Mouse (Mus musculus) gastrocnemius, adult 8-10 months (tissue): Measurements from ENCODE around the gene 2300002M23Rik. TPM values are rescaled to one million over a fixed set of nuclear protein-coding genes. Genes with fewer than 3 reads are reported as not detected.

ENCODE experiments used
- DNase-seq, 2 experiments: peaks; one replicate each; pipeline ENCODE4 v3.0.0; 2022; ENCODE audit warnings: low spot score in 2 of 2
- total RNA-seq, 4 experiments: library from RNA; stranded (reverse); gene quantifications; 2 replicates each; pipeline ENCODE4 v1.2.4; 2022

The 2300002M23Rik gene
- total RNA-seq: not detected

DNA sequence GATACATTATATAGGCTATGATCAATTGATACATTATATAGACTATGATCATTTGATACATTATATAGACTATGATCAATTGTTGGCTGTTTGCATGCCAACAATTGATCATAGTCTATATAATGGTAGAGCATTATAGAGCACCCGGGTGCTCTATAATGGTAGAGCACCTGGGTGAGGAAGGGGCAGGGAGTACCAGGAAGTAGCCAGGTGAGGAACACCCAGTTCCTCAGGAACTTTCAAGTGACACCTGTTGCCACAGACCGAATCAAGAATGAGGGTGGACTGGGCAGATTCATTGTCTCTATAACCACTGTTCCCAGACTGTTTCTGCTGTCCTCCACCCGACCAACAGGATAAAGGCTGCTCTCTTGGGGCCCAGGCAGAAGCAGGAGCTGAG lies at the start of gene 2300002M23Rik:
Gene 2300002M23Rik, plus strand, starts transcription at position 301 of the 400 bp plus-strand sequence.
- DNase-seq: no peak

DNA sequence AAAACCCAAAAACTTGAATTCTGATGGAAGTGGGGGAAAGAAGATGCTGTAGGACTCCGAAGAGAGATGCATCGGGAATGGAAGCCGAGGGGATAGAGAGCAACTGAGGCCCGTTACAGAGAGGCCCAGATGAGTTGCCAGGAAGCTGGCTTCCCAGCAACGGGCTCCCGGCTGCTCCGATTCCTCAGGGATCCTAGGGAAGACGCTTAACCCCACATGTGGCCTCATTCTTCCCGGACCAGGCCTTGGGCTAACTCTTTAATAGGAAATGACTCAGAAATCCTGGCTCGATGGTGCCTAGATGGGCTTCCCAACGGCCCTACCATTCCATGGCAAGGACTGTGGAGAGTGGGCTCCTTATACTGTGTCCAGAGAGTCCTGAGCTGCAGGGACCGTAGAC lies 49.7 kb upstream of the 2300002M23Rik start:
- DNase-seq: no peak

DNA sequence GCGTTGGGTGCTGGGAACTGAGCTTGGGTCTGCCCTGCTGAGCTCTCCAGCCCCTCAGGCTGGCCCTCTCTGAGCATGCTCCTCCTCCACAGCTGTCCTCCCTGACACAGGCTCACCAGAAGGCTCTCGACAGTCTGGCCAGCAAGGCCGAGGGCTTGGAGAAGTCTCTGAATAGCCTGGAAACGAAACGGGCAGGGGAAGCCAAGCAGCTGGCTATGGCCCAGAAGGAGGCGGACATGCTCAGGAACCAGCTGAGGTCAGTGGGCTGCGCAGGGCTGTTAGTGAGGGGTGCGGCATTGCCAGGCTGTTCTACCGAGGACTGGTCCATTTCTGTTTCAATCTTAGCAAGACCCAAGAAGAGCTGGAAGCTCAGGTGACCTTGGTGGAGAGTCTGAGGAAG lies 42.9 kb upstream of the 2300002M23Rik start:
- no peak for DNase-seq

DNA sequence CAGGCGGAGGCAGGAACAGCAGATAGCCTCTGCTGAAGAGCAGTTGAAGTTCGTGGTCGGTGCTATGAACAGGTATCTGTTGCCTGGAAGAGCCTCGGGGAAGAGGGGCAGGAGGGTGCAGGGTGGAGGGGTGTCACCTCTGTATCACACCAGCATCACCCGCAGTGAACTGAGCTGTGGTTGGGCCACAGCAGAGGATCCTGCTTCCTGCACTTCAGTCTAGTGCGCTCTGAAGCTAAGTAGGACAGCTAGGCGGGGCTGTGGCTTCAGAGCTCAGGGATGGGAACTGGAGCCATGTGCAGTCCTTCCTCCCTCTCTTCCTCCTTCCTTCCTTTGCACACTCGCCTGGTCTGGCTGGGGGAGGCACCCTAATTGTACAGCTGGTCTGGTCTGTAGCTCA lies 40.6 kb upstream of the 2300002M23Rik start:
- no peak for DNase-seq

DNA sequence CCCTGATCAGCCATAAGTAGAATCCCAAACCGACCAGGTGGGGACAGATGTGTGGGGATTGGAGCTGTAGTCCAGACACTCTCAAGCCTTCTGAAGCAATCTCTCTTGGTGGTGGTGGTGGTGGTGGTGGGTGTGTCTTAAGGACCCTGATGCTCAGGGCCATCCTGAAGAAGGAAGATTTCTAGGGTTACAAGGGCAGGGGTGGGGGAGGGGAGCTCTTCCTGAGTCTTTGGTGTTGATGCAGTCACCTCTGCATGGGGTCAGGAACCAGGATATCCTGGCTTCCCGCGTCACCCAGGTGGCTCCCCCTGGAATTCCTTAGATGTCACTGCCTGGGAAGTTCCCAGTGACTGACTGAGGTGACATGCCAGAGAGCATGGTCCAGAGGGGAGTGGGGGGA lies 34.9 kb upstream of the 2300002M23Rik start:
- no peak for DNase-seq

DNA sequence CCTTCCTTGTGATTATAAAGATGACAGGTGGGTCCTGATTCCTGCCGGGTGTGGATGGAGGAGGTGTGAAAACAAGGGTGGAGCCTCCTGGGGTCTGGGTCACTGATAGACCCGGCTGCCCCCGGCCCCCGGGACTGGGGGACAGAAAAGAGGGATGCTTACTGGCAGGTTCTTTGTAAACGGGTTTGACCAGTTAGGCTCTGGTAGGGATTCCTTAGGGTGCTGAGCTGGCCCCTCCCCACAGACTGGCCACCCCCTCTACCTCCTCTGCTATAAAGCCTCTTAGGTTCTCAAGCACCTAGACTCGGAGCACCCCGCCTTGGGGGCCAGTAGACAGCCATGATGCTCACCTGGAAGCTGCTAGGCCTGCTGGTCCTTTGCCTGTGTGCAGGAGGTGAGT lies 34.3 kb upstream of the 2300002M23Rik start, which contains the start of gene Psors1c2:
Gene Psors1c2, plus strand, starts transcription at position 301 of the 400 bp plus-strand sequence.
- DNase-seq: no peak

DNA sequence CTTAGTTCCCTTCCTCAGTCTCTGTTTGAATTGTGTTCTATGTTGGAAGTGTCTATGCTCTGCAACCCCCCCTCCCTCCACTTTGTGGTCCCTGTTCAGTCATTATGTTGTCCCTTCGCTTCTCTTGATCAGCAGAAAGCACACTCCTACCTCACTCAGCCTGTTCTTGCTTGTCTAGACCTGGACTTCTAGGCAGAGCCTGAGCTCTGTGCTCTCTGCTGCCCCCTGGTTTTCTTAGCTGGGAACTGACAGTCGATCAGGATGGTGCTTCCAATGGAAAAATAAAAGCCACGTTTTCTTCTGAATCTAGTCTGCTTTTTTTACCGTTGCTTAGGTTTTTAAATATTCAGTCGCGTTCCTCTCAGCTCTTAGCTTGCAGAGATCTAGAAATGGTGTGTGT lies 32.9 kb upstream of the 2300002M23Rik start:
- DNase-seq: peak in 1 of 2 experiments; percentile 27

DNA sequence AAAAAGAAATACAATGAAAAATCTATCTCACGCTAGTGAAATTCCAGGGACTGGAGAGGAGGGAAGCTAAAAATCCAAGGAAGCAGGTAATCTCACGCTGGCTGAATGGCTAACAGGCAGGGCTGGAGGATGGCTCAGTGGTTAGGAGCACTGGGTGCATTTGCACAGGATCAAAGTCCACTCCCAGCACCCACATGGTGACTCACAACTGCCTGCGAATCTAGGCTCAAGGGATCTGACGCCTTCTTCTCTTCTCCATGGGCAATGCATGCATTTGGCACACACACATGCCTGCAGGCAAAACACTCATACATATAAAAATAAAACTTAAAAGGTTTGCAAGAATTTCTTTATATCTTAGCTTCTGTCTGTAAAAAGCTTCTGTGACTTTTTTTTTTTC lies 29.8 kb upstream of the 2300002M23Rik start:
- DNase-seq: no peak

DNA sequence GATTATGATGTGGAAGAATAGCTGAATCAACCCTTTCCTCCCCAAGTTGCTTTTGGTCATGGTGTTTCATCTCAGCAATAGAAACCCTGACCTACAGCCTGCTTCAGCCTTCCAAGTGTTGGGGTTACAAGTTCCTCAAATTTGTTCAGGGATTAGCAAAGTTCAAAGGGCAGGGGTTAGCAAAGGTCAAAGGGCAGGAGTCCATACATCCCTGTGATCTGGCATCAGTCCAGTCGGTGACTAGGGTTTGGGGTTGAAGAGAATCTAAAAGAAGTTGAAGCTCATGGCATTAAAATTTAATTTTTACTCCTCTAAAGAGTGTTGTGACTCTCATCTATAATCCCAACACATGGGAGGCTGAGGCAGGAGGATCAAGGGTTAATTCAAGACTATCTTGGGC lies 28.8 kb upstream of the 2300002M23Rik start:
- DNase-seq: no peak

DNA sequence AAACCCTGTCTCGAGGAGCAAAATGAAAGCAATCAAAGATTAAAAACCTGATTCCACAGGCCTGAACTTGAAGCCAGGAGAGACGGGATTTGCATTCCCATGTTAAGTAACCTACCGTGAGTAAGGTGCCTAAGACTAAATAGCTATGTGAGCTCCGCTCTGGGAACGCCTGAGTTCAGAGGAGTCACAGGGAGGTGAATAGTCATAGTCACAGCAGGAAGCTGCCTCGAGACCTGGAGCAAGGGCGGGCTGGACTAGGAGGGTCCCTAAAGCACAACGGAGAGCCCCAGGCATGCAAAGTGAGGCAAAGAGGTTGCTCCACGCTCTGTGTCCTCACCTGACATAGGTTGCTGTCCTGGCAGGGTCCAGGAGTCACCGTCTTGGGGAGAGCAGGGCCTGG lies 27.7 kb upstream of the 2300002M23Rik start:
- DNase-seq: no peak

DNA sequence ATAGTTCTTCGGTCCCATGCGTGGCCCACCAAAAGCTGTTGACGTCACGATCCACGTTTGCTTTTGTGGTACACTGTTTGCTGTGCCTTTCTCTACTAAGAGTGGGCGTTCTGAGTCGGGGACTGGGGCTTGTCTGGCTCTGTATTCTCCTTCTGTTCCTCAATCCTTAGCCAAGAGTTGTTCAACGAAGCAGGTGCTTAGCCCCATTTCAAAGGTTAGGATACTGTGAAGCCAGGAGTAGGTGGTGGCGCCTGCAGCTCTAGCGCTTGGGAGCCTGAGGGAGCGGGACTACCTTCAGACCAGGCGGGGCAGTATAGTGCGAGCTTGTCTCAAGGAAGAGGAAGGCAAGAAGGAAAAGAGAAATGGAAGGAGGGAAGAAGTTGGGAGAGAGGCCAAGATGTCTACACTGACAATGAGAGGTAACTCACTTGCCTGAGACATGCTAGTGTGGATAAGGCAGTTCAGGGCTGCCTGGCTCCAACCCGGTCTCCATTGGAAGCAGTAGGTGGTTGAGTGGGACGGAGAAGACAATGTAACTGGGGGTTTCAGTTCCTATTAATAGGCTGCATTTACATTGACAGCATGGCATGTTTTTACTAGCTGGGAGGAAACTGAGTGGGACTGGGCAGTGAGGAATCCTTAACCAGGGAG lies 24.4 kb upstream of the 2300002M23Rik start:
- no peak for DNase-seq

DNA sequence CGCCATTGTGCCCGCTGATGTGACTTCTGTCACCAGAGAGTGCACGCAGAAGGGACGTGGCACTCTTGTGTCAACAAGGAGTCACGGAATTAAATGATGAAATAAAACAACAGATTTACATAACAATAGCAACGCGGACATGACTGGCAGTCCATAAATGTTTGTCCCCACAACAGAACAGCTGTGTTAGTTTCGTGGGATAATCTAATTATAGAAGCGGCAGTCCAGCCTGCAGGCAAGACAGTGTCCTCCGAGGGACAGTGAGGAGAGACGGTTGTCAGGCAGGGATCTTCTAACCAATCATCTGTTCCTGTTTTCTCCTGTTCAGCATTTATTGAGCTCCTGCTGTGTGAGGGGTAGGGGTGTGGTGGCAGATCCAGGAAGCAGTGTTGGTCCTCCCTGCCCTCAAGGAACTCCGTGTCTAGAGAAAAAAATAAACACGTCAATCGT lies 23.8 kb upstream of the 2300002M23Rik start:
- no peak for DNase-seq

DNA sequence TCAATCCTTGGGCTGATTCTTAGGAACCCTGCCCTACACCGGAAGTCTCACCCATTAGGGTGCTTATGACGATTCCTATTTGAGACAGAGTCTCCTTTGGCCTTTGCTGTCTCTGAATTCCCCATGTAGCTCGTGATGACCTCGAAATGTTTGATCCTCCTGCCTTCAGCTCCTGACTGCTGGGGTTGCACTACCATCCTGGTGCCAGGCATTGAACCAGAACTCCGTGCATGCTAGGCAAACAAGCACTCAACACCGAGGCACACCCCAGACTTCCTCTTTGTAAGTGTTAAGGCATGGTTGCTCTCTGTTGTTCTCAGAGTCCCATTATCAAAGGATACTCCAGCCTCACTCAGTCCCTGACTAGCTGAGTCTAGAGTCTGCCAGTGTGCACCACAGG lies 23.2 kb upstream of the 2300002M23Rik start:
- DNase-seq: no peak

DNA sequence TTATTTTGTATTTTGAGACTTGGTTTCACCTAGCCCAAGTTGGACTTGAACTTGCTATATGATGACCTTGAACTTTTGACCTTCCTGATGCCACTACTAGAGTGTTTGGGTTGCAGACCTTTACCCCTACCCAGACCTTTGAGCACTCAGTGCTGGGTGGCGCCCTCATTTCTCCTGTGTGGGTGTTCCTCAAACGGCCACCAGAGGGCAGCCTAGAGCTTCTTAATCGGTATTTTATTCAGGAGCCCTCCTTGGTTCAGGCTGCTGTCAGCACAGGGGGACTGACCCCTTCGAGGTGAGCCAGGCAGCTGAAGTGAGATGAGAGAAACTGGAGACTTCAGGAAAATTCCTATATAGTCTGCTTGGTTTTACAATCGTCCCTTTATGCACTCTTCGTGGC lies 22.6 kb upstream of the 2300002M23Rik start:
- DNase-seq: no peak

DNA sequence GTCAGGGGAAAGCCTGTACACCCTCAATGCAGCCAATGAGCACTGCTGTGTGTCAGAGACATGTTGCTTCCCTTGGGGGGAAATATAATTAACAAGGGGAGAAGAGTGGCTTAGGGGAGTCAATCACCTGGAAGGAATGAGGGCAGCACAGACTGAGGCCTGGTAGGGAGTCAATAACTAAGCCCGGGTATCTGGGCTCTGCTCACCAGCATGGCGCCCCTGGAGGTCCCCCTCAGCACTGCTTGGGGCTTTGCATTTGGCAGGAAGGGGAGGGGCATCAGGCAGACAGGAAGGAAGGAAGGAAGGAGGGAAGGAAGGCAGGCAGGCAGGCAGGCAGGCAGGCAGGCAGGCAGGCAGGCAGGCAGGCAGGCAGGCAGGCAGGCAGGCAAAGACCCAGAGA lies 19.8 kb upstream of the 2300002M23Rik start:
- DNase-seq: no peak

DNA sequence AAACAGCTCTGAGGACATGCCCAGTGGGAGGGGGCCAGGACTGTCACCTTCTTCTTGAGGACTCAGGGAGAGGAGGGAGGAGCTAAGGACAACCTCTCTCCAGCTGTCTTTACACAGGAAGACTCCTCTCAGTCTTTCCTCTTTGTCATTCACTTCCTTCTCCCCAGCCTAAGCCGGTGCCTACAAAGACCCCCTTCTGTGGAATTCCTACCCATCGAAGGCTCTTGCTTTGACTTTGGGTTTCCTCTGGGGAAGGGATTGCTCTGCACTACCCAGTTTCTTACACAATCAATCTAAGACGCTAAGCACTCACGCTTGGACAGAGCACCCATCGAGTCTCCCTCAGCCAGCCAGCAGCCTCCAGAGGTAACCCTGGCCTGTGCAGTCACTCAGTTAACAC lies 18.6 kb upstream of the 2300002M23Rik start:
- no peak for DNase-seq

DNA sequence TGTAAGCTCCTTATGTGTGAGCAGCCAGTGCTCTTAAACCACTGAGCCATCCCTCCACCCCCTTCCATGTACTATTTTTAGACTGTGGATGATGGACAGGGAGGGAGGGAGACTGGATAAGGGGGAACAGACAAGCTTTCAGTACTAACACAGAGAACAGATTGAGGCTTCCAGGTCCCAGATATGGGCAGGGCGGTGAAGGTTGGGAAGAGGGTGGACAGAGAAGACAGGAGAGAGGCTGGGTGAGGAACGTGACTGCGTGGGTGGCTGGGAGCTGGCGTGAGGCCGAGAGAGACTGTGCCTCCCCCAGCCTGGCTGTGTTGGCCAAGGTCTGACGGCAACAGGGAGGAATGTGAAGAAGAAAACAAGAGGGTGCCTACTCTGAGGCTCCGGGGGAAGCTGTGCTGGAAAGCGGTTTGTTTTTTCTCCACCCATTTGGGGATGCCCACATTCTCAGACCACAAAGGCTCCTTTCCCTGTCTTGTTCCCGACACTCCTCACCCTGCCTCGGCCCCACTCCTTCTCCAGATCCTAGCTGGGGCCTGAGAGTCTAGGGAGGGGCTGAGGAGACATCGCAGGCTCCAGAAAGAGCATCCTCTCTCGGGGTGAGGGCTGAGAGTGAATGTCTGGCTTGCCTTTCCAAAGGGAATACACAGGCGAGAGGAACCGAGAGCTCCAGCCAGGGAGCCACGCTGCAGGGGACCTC lies 17.7 kb upstream of the 2300002M23Rik start:
- peak; percentile 40 to 55 for DNase-seq

DNA sequence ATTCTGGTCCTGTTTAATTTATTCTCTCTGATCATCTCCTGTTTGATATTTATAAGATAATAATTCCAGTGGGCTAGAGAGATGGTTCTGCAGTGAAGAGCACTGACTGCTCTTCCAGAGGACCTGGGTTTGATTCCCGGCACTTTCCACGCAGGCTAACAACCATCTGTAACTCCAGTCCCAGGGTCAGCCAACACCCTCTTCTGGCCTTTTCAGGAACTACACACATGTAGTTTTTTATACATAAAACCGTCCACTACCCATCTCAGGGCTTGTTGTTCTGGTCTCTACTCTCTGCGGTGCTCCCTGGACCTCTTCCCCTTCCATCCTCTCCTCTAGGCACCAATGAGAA lies 17.1 kb upstream of the 2300002M23Rik start:
- DNase-seq: no peak

DNA sequence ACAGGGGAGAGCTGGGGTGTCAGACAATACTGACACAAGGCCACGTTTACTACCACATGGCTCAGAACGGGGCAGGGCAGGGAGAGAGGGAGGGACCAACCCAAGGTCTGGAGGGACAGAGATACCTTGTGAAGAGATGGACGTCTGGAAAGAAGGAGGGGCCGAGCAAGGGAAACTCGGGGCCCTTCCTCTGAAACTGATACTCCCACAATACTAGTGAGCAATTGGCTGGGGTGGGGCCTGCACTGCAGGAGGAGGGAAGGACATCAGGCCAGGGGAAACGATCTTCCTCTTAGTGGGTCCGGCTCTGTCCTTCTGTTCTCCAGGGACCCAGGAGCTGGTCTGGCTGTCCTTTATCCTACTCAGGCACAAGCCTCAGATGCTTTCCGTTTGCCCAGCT lies 16.4 kb upstream of the 2300002M23Rik start:
- no peak for DNase-seq

DNA sequence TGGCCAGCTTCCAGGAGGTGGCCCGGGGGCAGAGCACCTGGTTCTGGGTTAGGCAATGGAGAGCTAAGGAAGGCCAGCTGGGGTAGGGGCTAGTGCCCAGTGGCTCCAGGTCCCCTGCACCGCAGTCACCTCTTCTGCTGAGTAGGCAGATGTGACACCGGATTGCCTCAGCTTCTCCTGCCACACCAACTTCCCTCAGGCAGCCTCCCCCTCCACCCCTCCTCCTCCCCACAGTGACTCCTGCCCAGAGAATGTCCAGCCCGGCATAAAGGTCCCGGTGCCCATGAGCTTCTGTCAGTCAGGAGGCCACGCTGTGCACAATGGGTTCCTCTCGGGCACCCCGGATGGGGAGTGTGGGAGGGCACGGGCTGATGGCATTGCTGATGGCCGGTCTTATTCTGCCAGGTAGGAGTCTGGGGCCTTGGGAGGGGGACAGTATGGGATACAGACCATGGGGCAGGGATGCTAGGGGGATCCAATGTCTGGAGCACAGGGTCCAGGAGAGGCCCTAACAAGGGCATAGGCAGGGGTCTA lies 15.3 kb upstream of the 2300002M23Rik start, which contains the start of gene Cdsn:
Gene Cdsn, plus strand, starts transcription at position 248 of the 534 bp plus-strand sequence.
- DNase-seq: no peak

DNA sequence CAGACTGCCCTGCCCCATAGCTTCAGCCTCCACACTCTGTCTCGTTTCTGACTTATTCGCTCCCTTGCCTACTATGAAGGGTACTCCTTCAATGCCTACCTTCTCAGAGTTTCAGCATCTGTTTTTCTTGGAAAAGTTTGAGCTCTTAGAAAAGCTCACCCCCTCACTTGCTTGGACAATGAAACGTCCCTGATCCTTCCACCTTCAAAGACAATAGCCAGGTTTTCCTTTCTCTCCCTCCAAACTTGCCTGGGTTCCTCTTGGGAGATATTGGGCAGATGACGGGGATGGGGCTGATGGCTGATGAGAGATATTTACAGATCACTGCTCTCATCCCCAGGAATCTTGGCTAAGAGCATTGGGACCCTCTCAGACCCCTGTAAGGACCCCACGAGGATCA lies 12.9 kb upstream of the 2300002M23Rik start:
- DNase-seq: no peak

DNA sequence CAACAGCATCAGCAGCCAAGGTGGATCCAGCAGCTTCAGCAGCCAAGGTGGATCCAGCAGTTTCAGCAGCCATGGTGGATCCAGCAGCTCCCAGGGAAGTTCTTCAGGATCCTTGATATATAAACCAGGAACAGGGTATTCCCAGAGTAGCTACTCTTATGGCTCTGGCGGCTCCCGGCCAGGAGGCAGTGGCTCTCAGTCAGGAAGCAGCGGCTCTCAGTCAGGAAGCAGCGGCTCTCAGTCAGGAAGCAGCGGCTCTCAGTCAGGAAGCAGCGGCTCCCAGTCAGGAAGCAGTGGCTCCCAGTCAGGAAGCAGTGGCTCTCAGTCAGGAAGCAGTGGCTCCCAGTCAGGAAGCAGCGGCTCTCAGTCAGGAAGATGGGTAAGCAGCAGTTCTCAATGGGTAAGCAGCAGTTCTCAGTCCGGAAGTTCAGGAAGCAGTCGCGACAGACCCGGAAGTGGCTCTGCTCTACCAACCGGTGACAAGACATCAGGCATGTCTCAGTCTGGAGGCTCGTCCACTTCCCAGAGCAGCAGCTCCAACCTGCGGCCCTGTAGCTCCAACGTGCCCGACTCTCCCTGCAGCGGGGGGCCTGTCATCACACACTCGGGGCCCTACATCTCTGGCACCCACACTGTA lies 12.4 kb upstream of the 2300002M23Rik start:
- DNase-seq: no peak
